Mouse (Mus musculus): Measurements from ENCODE around the gene Gm49378.

DNA sequence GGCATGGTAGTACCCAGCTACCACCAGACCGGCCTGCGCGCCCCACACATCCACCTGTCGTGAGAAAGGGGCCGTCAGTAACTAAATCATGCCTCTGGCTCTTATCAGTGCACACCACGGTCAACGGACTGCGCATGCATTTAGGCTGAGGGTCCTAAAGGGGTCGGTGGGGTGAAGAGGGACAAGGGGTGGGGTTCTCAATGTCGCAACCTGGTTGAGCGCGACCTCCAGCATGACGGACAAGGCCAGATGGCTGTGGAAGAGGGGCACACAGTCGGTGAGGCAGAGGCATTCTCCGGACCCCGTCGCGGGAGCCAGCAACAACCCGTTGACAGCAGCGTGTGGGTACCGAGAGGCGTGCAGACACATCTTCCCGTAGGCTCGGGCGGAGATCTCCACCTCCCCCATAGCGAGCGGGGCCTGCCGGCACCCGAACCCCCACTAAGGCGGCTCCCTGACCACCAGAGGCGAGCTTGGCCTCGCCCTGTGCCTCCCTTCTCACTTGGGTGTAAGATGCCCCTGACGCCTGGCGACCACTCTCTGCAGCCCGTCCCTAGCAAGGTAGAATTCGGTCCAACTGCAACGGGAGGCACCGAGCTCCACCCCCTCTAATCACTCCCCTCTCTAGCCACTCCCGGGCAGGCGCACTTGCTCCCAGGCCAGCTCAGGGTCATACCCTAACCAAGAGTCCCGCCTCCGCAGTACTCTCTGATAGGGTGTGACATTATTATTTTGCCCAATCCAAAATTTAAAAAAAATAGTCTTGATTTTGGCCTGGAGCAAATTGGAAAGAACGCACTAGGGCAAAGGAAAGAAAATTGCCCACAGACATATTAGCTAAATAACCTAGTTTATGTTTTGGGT lies 52.8 kb downstream of the Gm49378 start, which contains the start of gene Emc9:
- no peak for TF ChIP-seq CTCF (IDR thresholded peaks at IDR 0.05; ENCODE audit: low read depth)
- no peak for TF ChIP-seq EP300 (optimal IDR thresholded peaks at IDR 0.05)
